Mouse (Mus musculus): Measurements from ENCODE around the gene Ahsa1. TPM values are rescaled to one million over a fixed set of nuclear protein-coding genes. Genes with fewer than 3 reads are reported as not detected.

The Ahsa1 gene
- polyA plus RNA-seq (2016; fragmentation: Nextera tagmentation; extraction: Ambion mirVana) = 196 and 197 TPM in 2 replicates

DNA sequence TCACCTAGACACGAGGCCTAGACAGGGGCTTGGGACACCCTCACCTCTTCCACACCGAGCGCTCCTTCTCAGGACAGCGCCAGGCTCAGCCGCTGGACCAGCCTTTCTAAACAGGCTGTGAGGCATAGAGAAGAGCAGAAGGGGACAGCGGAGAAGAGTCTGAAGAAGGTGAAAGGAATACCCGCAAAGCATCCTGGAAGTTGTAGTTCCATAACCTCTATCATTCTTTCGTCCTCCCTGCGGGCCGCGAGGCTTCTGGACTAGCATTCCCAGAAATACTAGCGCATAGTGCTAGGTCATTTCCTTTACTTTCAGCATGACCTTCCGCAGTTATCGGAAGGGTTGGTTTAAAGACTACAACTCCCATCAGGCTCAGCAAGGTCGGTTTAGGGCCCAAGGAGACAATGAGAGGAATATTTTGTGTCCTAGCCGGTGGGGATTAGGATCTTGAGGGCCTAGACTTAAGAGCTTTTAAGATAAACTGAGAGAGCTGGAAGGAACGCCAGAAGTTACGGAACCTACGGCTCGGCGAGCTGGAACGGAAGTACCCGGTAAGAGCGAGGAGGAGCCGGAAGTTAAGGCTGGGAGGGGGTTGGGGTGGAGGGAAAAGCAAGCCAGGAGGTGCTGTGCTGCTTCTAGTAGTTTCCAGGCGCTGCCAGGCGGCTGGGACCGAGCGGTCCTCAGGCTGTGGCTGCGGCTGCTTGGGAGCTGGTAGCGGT is at the start of gene Ahsa1, which contains the start of gene Vipas39:
Gene Ahsa1 (plus strand): TSS at position 372 of the 719 bp plus-strand sequence.
Gene Vipas39 (minus strand): TSS at position 149 of the 719 bp plus-strand sequence.
- Histone ChIP-seq H3K4me2 (replicated peaks) (peak within 1 kb of the TSS; percentile 82), H3K36me3 (peaks cover 46% of the 10 kb centered on the region), H3K27ac (peak within 1 kb of the TSS; percentile 67), H3K9ac (peak within 1 kb of the TSS; percentile 83), H3K9me3 (no peaks in the 10 kb centered on the region), H3K27me3 (replicated peaks) (no peaks in the 10 kb centered on the region), H3K4me3 (peak within 1 kb of the TSS; percentile 61), H3K4me1 (peaks cover 15% of the 10 kb centered on the region)
- ATAC-seq (ENCODE audit: low FRiP score, low read depth) = peak; percentile 97
- WGBS = under 1% methylated on average over 31 of the region's 31 CpGs

DNA sequence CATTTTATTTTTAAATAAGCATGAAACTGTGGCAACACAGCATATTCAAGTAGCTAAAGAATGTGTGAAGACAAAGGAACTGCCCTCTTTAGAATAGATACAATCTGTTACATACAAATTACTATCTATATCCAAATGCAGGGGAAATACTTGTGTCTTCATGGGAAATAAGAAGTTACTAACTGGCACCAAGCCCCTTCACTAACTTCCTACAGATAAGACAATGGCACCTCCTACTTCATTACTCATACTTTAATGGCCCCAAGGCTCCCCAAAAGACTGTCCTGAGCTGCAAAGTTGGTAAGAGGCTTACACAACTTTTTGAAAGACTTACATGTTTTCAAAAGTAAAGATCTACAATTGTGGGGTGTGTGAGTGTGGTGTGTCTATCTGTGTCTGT is 48.7 kb upstream of the Ahsa1 start:
- H3K36me3 ChIP-seq = no peaks in the 10 kb centered on the region
- no peaks in the 10 kb centered on the region for H3K4me1 ChIP-seq
- no peak overlapping the region for H3K4me2 ChIP-seq (replicated peaks)
- no peak overlapping the region for H3K4me3 ChIP-seq
- H3K9ac ChIP-seq = no peak overlapping the region
- no peaks in the 10 kb centered on the region for H3K27me3 ChIP-seq (replicated peaks)
- no peak for ATAC-seq (ENCODE audit: low FRiP score, low read depth)
- H3K9me3 ChIP-seq = no peaks in the 10 kb centered on the region
- no peak overlapping the region for H3K27ac ChIP-seq

DNA sequence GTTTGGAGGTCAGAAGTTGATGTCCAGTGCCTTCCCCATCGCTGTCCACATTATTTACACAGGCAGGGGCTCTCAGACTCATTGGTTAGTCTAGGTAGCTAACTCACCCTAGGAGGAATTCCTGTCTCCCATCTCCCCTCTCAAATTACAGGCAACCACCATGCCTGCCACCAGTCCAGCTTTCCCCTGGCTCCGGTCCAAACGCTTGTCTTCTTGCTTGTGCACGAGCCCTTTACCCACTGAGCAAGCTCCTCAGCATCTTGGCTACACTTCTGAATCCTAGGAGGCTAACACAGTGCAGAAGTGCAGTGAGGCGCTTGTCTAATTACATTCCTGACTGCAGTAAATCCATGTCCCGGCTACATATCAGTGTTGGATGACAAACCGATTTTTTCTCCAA is 46.9 kb upstream of the Ahsa1 start:
- no peak overlapping the region for H3K9ac ChIP-seq
- H3K27me3 ChIP-seq (replicated peaks) = no peaks in the 10 kb centered on the region
- H3K27ac ChIP-seq = no peak overlapping the region
- 80% methylated on average over 7 of the region's 7 CpGs for WGBS
- ATAC-seq (ENCODE audit: low FRiP score, low read depth) = no peak
- no peak overlapping the region for H3K4me2 ChIP-seq (replicated peaks)
- H3K9me3 ChIP-seq = no peaks in the 10 kb centered on the region
- no peaks in the 10 kb centered on the region for H3K4me1 ChIP-seq
- H3K36me3 ChIP-seq = no peaks in the 10 kb centered on the region
- H3K4me3 ChIP-seq = no peak overlapping the region

DNA sequence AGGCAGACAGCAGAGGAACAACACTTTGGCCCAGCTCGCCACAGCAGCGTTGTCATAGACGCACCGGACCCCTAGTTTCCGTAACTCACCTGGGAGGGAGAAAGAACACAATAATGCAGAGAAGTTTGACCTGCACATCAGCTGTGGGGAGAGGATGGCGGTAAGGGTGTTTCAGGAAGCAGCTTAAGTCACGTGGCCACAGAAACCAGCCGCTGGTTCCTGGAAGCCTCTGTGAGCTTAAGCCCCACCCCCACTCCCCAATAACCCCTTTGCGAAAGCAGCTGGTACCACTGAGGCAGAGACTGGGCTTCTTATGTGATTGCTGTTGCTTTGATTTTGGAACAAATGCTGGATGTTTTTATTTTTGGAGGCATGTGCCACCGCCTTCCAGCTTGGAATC is 41.3 kb upstream of the Ahsa1 start:
- 77% methylated on average over 10 of the region's 10 CpGs for WGBS
- no peak for ATAC-seq (ENCODE audit: low FRiP score, low read depth)

DNA sequence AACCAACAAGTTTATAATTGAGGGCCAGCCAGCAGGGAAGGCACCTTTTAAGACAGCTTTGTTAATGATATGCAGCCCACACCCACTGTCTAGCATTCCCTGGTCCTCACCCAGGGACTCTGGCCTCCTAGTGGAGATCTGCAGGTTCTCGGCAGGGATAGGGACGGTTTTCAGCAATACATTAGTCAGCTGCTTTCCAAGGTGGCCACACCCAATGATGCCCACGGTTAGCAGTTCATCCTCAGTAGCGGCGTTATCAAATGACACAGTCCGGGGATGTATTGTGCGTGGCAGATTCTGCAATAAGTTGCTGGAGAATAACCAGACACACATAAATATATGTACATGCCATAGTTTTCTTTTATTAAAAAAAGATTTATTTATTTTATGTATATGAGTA is 39.5 kb upstream of the Ahsa1 start:
- no peak overlapping the region for H3K4me3 ChIP-seq
- H3K27ac ChIP-seq = no peak overlapping the region
- H3K9me3 ChIP-seq = no peaks in the 10 kb centered on the region
- ATAC-seq (ENCODE audit: low FRiP score, low read depth) = no peak
- no peak overlapping the region for H3K9ac ChIP-seq
- H3K4me2 ChIP-seq (replicated peaks) = no peak overlapping the region
- no peaks in the 10 kb centered on the region for H3K4me1 ChIP-seq
- no peaks in the 10 kb centered on the region for H3K27me3 ChIP-seq (replicated peaks)
- H3K36me3 ChIP-seq = no peaks in the 10 kb centered on the region; the same call in 1 of the 2 replicates
- 81% methylated on average over 7 of the region's 7 CpGs for WGBS

More for the DNA sequence above, 41.3 kb upstream of the Ahsa1 start:
- H3K4me1 ChIP-seq = no peaks in the 10 kb centered on the region
- H3K27me3 ChIP-seq (replicated peaks) = no peaks in the 10 kb centered on the region
- H3K4me3 ChIP-seq = no peak overlapping the region
- H3K4me2 ChIP-seq (replicated peaks) = no peak overlapping the region
- H3K36me3 ChIP-seq = no peaks in the 10 kb centered on the region; the same call in 1 of the 2 replicates
- no peak overlapping the region for H3K9ac ChIP-seq
- H3K27ac ChIP-seq = no peak overlapping the region
- no peaks in the 10 kb centered on the region for H3K9me3 ChIP-seq

DNA sequence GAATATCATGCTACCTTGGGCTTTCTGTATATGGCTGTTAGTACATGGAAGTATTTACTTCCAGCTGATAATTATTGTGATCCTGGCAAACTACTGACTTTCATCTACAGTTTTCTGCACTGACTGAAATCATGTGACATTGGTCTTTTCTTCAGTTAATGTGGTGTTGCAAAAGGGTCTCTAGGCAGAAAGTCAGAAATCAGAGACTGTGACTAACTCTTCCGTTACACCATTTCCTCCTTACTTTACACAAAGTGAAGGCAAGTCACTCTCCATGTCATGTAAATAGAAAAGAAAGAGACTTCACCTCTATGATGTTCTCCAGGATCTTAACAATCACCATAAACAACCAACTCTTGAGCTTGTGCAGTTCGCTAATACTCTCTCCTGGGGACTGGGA is 36.6 kb upstream of the Ahsa1 start:
- H3K36me3 ChIP-seq = no peaks in the 10 kb centered on the region; the same call in 1 of the 2 replicates
- H3K9me3 ChIP-seq = no peaks in the 10 kb centered on the region
- H3K9ac ChIP-seq = no peak overlapping the region
- no peak overlapping the region for H3K4me3 ChIP-seq
- H3K27ac ChIP-seq = no peak overlapping the region
- ATAC-seq (ENCODE audit: low FRiP score, low read depth) = no peak
- H3K27me3 ChIP-seq (replicated peaks) = no peaks in the 10 kb centered on the region
- H3K4me1 ChIP-seq = no peaks in the 10 kb centered on the region
- 90% methylated on average over 2 of the region's 2 CpGs for WGBS
- H3K4me2 ChIP-seq (replicated peaks) = no peak overlapping the region

DNA sequence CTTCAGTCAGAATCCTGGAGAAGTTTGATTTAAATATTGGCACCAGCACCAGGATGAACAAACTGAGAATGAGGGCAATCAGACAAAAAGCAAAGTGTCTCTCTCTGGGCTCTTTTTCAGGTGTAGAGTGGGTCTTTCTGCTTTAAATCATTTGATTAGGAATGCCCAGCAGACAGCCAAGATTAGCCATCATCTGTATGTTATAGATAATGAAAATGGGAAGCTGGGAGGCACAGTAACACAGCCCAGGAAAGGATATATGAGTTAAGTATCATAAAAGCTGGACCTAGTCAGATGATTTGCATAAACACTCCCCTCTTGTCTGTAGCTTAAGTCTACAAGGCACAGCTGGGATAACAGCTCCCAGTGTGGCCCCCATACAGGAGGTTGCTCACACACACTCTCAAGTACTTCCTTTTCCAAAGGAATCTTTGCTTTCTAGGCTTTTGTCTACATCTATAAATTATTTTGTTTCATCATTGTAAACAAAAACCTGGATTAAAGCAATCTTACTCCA is 35.8 kb upstream of the Ahsa1 start:
- no peak for ATAC-seq (ENCODE audit: low FRiP score, low read depth)
- H3K4me2 ChIP-seq (replicated peaks) = no peak overlapping the region
- H3K36me3 ChIP-seq = no peaks in the 10 kb centered on the region
- no peak overlapping the region for H3K27ac ChIP-seq
- no peak overlapping the region for H3K4me3 ChIP-seq
- no peaks in the 10 kb centered on the region for H3K9me3 ChIP-seq
- H3K27me3 ChIP-seq (replicated peaks) = no peaks in the 10 kb centered on the region
- H3K4me1 ChIP-seq = no peaks in the 10 kb centered on the region
- no peak overlapping the region for H3K9ac ChIP-seq

DNA sequence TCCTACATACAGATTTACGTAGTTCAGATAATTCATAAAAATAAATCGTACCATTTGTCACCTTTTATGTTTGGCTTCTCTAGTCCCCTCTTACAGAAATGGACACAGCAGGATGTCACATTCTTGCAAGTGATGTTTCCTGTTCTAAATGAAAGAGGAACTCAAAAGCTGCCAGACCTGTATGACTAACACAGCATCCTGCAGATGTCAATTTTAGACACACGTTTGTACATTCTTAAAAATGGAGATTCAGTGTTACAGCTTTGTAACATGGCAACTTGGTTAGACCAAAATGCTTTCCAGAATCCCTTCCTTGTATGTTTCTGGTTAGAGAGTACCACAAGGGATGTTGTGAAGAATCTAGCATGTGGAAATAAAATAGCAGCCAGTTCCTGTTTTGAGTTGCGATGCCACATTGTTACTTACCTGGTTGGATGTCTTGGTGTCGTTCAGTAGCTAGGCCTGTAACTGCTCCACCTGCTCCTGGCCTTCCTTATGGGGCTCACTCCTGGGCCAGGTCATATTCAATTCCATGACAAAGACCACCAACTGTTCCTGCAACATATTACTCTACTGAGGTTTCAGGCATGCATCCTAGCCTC is 29.3 kb upstream of the Ahsa1 start:
- H3K4me3 ChIP-seq = no peak overlapping the region
- WGBS = 83% methylated on average over 5 of the region's 5 CpGs
- H3K36me3 ChIP-seq = peaks cover 44% of the 10 kb centered on the region
- ATAC-seq (ENCODE audit: low FRiP score, low read depth) = no peak
- H3K4me2 ChIP-seq (replicated peaks) = no peak overlapping the region
- H3K27me3 ChIP-seq (replicated peaks) = no peaks in the 10 kb centered on the region
- no peaks in the 10 kb centered on the region for H3K9me3 ChIP-seq
- H3K9ac ChIP-seq = no peak overlapping the region
- no peak overlapping the region for H3K27ac ChIP-seq
- H3K4me1 ChIP-seq = no peaks in the 10 kb centered on the region

DNA sequence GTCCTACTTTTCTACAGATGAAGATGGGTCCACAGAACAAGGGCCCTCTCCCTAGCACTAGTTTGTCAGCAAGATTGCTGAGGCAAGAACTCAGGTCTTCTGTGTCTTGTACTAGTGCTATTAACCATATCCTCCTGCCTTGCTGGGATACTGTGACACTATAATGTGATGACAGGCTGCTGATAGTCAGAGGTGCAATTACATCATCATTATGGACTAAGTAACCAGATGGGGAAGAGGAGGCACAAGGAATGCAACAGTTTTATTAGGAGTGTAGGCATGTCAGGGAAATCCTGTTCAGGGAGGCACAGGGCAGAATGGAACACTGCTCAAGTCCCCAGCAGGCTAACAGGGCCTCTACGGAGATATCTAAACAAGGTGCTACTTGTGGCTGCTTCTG is 27.6 kb upstream of the Ahsa1 start, which contains the start of gene Noxred1:
Gene Noxred1 (minus strand): TSS at position 101 of the 400 bp plus-strand sequence.
- H3K9ac ChIP-seq = no peak within 1 kb of the TSS
- H3K4me2 ChIP-seq (replicated peaks) = no peak within 1 kb of the TSS
- H3K36me3 ChIP-seq = peaks cover 52% of the 10 kb centered on the region
- no peak within 1 kb of the TSS for H3K27ac ChIP-seq
- no peaks in the 10 kb centered on the region for H3K27me3 ChIP-seq (replicated peaks)
- ATAC-seq (ENCODE audit: low FRiP score, low read depth) = no peak
- H3K4me3 ChIP-seq = no peak within 1 kb of the TSS
- no peaks in the 10 kb centered on the region for H3K4me1 ChIP-seq
- no peaks in the 10 kb centered on the region for H3K9me3 ChIP-seq
- 98% methylated on average over 1 of the region's 1 CpGs for WGBS

DNA sequence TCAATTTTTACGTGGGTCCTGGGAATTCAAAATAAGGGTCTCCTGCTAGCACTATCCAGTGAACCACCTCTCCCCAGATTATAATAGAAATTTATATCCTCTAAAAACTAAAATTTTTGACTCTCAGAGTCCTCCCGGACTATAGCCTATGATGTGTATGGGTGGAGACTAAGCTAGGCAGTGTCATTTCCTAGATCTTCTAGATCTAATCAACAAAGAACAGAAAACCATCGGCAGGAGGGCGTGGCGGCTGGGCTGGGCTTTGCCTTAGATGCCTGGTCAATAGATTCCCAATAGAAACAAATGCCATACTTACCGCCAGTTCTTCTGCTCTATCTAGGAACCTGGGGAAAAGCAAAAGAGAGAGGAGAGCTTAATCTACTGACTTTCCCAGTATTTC is 16.1 kb upstream of the Ahsa1 start:
- H3K4me1 ChIP-seq = no peaks in the 10 kb centered on the region
- H3K4me3 ChIP-seq = no peak overlapping the region
- no peak overlapping the region for H3K4me2 ChIP-seq (replicated peaks)
- ATAC-seq (ENCODE audit: low FRiP score, low read depth) = no peak
- no peak overlapping the region for H3K27ac ChIP-seq
- H3K27me3 ChIP-seq (replicated peaks) = no peaks in the 10 kb centered on the region
- 92% methylated on average over 6 of the region's 6 CpGs for WGBS
- peaks cover 88% of the 10 kb centered on the region for H3K36me3 ChIP-seq
- no peak overlapping the region for H3K9ac ChIP-seq
- no peaks in the 10 kb centered on the region for H3K9me3 ChIP-seq

DNA sequence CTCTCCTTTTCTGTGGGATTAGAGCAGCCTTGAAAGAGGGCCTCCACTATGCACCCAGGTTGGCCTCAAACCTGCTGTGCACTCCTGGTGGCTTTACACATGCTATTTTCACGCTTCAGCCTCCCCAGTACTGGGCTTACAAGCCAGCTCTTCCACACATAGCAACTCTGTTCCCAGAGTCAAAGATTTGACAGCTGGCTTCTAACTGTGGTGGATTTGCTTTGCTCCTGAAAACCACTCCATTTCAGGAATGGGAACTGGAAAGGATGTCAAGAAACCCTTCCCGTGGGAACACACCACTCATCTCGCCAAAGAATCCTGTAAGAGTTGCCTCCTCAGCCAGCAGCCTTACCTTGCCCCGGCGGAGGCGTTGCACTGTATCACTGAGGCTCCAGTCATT is 12.4 kb upstream of the Ahsa1 start:
- Histone ChIP-seq H3K27ac (no peak overlapping the region), H3K4me2 (replicated peaks) (no peak overlapping the region), H3K9ac (no peak overlapping the region), H3K4me3 (no peak overlapping the region), H3K36me3 (peaks cover 93% of the 10 kb centered on the region), H3K9me3 (no peaks in the 10 kb centered on the region), H3K4me1 (no peaks in the 10 kb centered on the region), H3K27me3 (replicated peaks) (no peaks in the 10 kb centered on the region)
- WGBS = 95% methylated on average over 6 of the region's 6 CpGs
- no peak for ATAC-seq (ENCODE audit: low FRiP score, low read depth)

DNA sequence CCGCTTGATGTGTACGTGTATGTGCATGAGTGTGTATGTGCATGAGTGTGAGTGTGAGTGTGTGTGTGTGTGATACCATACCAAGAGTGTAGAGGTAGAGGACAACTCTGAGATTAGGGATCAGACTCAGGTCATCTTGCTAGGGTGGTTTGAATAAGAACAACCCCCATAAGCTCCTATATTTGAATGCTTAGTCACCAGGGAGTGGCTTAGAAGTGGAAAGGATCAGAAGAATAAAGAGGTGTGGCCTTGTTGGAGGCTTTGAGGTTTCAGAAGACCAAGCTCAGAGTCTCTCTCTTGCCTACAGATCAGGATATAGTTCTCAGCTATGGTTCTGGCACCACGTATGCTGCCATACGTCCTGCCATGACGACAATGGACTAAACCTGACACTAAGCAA is 9.7 kb upstream of the Ahsa1 start:
- Histone ChIP-seq H3K4me2 (replicated peaks) (no peak overlapping the region), H3K36me3 (peaks cover 85% of the 10 kb centered on the region)

More for the DNA sequence above, 9.7 kb upstream of the Ahsa1 start:
- no peak overlapping the region for H3K9ac ChIP-seq
- 93% methylated on average over 5 of the region's 5 CpGs for WGBS
- no peak for ATAC-seq (ENCODE audit: low FRiP score, low read depth)
- H3K4me3 ChIP-seq = no peak overlapping the region
- no peak overlapping the region for H3K27ac ChIP-seq
- H3K27me3 ChIP-seq (replicated peaks) = no peaks in the 10 kb centered on the region
- H3K4me1 ChIP-seq = no peaks in the 10 kb centered on the region
- H3K9me3 ChIP-seq = no peaks in the 10 kb centered on the region

All from neural tube, embryonic 12.5 days (tissue).